Mouse (Mus musculus): ENCODE results near the gene Fam83b. TPM values are rescaled to one million over a fixed set of nuclear protein-coding genes. Genes with fewer than 3 reads are reported as not detected.

The Fam83b gene
- total and polyA plus RNA-seq, 3 experiments = 0.08 to 0.41 (median 0.40) TPM

GRCm38 (mm10) chr9:76581966-76582365 lies 15.1 kb upstream of the Fam83b start:
- no peak overlapping the region for H3K4me2 ChIP-seq (ENCODE audit: insufficient read depth, low read depth, poor library complexity, severe bottlenecking)
- no peaks in the 10 kb centered on the region for H3K27me3 ChIP-seq (replicated peaks)
- no peak overlapping the region for H3K4me3 ChIP-seq (replicated peaks in 1 of 3; ENCODE audit: low read depth in 2 of 3, low read length in 2 of 3, poor library complexity in 1 of 3)
- H3K9me3 ChIP-seq (replicated peaks; ENCODE audit: low read length) = no peaks in the 10 kb centered on the region
- no peak overlapping the region for H3K9ac ChIP-seq (ENCODE audit: insufficient read depth, low read depth)
- H3K27ac ChIP-seq (ENCODE audit: insufficient read depth, low read depth) = no peak overlapping the region
- TF ChIP-seq SMC3 (IDR thresholded peaks at IDR 0.05; ENCODE audit: low read depth, low read length) (no peak), POLR2A (IDR thresholded peaks at IDR 0.05; ENCODE audit: low read depth, low read length) (no peak), USF2 (conservative IDR thresholded peaks at IDR 0.05; ENCODE audit: low read depth, low read length) (no peak), ZC3H11A (IDR thresholded peaks at IDR 0.05; ENCODE audit: low read depth, low read length) (no peak), MAX (IDR thresholded peaks at IDR 0.05; ENCODE audit: low read length) (no peak), NRF1 (IDR thresholded peaks at IDR 0.05; ENCODE audit: low read depth, low read length) (no peak), CTCF (conservative IDR thresholded peaks at IDR 0.05 in 1 of 2, IDR thresholded peaks at IDR 0.05 in 1 of 2; ENCODE audit: low read depth in 2 of 2, low read length in 2 of 2) (no peak), MEF2A (IDR thresholded peaks at IDR 0.05; ENCODE audit: borderline replicate concordance, low read depth, low read length) (no peak), POLR2AphosphoS2 (IDR thresholded peaks at IDR 0.05; ENCODE audit: low read depth, low read length) (no peak), GABPA (IDR thresholded peaks at IDR 0.05; ENCODE audit: insufficient replicate concordance, low read depth, low read length) (no peak), MXI1 (IDR thresholded peaks at IDR 0.05; ENCODE audit: low read depth, low read length) (no peak), ZMIZ1 (IDR thresholded peaks at IDR 0.05; ENCODE audit: low read depth, low read length) (no peak), IRF4 (IDR thresholded peaks at IDR 0.05; ENCODE audit: low read depth, low read length) (no peak), MAZ (IDR thresholded peaks at IDR 0.05; ENCODE audit: low read depth, low read length) (no peak), SIN3A (IDR thresholded peaks at IDR 0.05; ENCODE audit: low read length) (no peak), ZKSCAN1 (IDR thresholded peaks at IDR 0.05; ENCODE audit: borderline replicate concordance, low read depth, low read length) (no peak), TCF12 (IDR thresholded peaks at IDR 0.05; ENCODE audit: low read depth, low read length) (no peak)
- no peak for DNase-seq (ENCODE audit: extremely low read depth)
- in situ Hi-C loops (cut with MboI; ENCODE audit: low pct_ligation_motif_present, low pct_unique_long_range_greater_than_20kb, low sequenced_read_pairs) (no loop called here), dilution Hi-C loops (cut with MboI; ENCODE audit: extremely low pct_ligation_motif_present, extremely low pct_unique_long_range_greater_than_20kb, low sequenced_read_pairs) (no loop called here)
- no peaks in the 10 kb centered on the region for H3K4me1 ChIP-seq (ENCODE audit: control insufficient read depth in 1 of 2, insufficient read depth in 2 of 2)
- no peaks in the 10 kb centered on the region for H3K79me2 ChIP-seq (replicated peaks; ENCODE audit: control insufficient read depth, extremely low read depth, insufficient read depth, poor library complexity, severe bottlenecking)
- no peaks in the 10 kb centered on the region for H3K36me3 ChIP-seq (replicated peaks in 1 of 2; ENCODE audit: control insufficient read depth in 1 of 2, insufficient read depth in 1 of 2, low read length in 1 of 2)

- Histone ChIP-seq H3K9me3 (replicated peaks; ENCODE audit: low read length) (no peaks in the 10 kb centered on the region), H3K9ac (ENCODE audit: insufficient read depth, low read depth) (no peak overlapping the region), H3K36me3 (replicated peaks in 1 of 2; ENCODE audit: control insufficient read depth in 1 of 2, insufficient read depth in 1 of 2, low read length in 1 of 2) (no peaks in the 10 kb centered on the region), H3K4me3 (replicated peaks in 1 of 3; ENCODE audit: low read depth in 2 of 3, low read length in 2 of 3, poor library complexity in 1 of 3) (peak overlapping the region in 2 of 3 experiments; percentile 58 to 59), H3K27me3 (replicated peaks) (no peaks in the 10 kb centered on the region), H3K79me2 (replicated peaks; ENCODE audit: control insufficient read depth, extremely low read depth, insufficient read depth, poor library complexity, severe bottlenecking) (no peaks in the 10 kb centered on the region), H3K27ac (ENCODE audit: insufficient read depth, low read depth) (no peak overlapping the region), H3K4me1 (ENCODE audit: control insufficient read depth in 1 of 2, insufficient read depth in 2 of 2) (peaks cover 0 to 15% of the 10 kb centered on the region in 2 experiments; a peak in 2 of 4 replicates), H3K4me2 (ENCODE audit: insufficient read depth, low read depth, poor library complexity, severe bottlenecking) (peak overlapping the region; percentile 52)
- DNase-seq (ENCODE audit: extremely low read depth) = no peak
- dilution Hi-C loops (cut with MboI; ENCODE audit: extremely low pct_ligation_motif_present, extremely low pct_unique_long_range_greater_than_20kb, low sequenced_read_pairs) (no loop called here), in situ Hi-C loops (cut with MboI; ENCODE audit: low pct_ligation_motif_present, low pct_unique_long_range_greater_than_20kb, low sequenced_read_pairs) (no loop called here)
- TF ChIP-seq SMC3 (IDR thresholded peaks at IDR 0.05; ENCODE audit: low read depth, low read length) (no peak), CHD1 (IDR thresholded peaks at IDR 0.05; ENCODE audit: low read depth, low read length) (no peak), JUN (IDR thresholded peaks at IDR 0.05; ENCODE audit: insufficient read depth, low read depth, low read length) (no peak), ETS1 (conservative IDR thresholded peaks at IDR 0.05; ENCODE audit: low read depth, low read length) (no peak), CTCF (conservative IDR thresholded peaks at IDR 0.05 in 1 of 2, IDR thresholded peaks at IDR 0.05 in 1 of 2; ENCODE audit: low read depth in 2 of 2, low read length in 2 of 2) (no peak), ZMIZ1 (IDR thresholded peaks at IDR 0.05; ENCODE audit: low read depth, low read length) (no peak), ZC3H11A (IDR thresholded peaks at IDR 0.05; ENCODE audit: low read depth, low read length) (no peak), POLR2AphosphoS2 (IDR thresholded peaks at IDR 0.05; ENCODE audit: low read depth, low read length) (no peak), USF1 (IDR thresholded peaks at IDR 0.05; ENCODE audit: low read depth, low read length) (no peak), UBTF (IDR thresholded peaks at IDR 0.05; ENCODE audit: low read depth, low read length) (no peak), MAFK (IDR thresholded peaks at IDR 0.05; ENCODE audit: insufficient replicate concordance, low read length) (no peak)
These were observed 352 bp upstream of the Fam83b start for GRCm38 (mm10) chr9:76567281-76567655.
